Mouse (Mus musculus) MEL (cell line): ENCODE data around the gene Atpaf2. TPM values are rescaled to one million over a fixed set of nuclear protein-coding genes. Genes with fewer than 3 reads are reported as not detected.

Experiments
- DNase-seq: peaks from one replicate; pipeline ENCODE4 v3.0.0; 2011; ENCODE audit warnings: low read depth, low spot score
- H3K27ac ChIP-seq: 2 replicates; pipeline ENCODE4 v1.5.1; 2012; ENCODE audit warnings: low read depth, mild to moderate bottlenecking, control low read depth, low read length, moderate library complexity; ENCODE audit not compliant: control insufficient read depth
- H3K27me3 ChIP-seq, 2 experiments: fragments of 150-350 bp in 1 of 2; sonication (generic) in 1 of 2; 2 replicates each; pipeline ENCODE4 v1.6.1; 2012; ENCODE audit warnings: low read length in 2 of 2, mild to moderate bottlenecking in 2 of 2, improper control_type of control experiment in 1 of 2, moderate library complexity in 1 of 2; ENCODE audit not compliant: insufficient read depth in 2 of 2, control insufficient read depth in 1 of 2
- H3K36me3 ChIP-seq, 2 experiments: 2 replicates each; pipeline ENCODE4 v1.6.1; 2012 to 2014; ENCODE audit warnings: low read length in 2 of 2, improper control_type of control experiment in 1 of 2, inconsistent platforms in 1 of 2, mild to moderate bottlenecking in 1 of 2; ENCODE audit not compliant: insufficient read depth in 2 of 2, control insufficient read depth in 1 of 2
- H3K4me1 ChIP-seq, 2 experiments: fragments of 150-350 bp in 1 of 2; sonication (generic) in 1 of 2; 2 replicates each; pipeline ENCODE4 v1.6.1; 2012; ENCODE audit warnings: low read length in 2 of 2, improper control_type of control experiment in 1 of 2, mild to moderate bottlenecking in 1 of 2; ENCODE audit not compliant: insufficient read depth in 2 of 2, control insufficient read depth in 1 of 2
- H3K4me3 ChIP-seq, 2 experiments: fragments of 150-350 bp in 1 of 2; sonication (generic) in 1 of 2; 2 replicates each; pipeline ENCODE4 v1.5.1; 2012; ENCODE audit warnings: low read depth in 2 of 2, low read length in 2 of 2, mild to moderate bottlenecking in 2 of 2, moderate library complexity in 2 of 2, control low read depth in 1 of 2, improper control_type of control experiment in 1 of 2; ENCODE audit not compliant: control insufficient read depth in 1 of 2, insufficient read depth in 1 of 2
- H3K79me2 ChIP-seq: 2 replicates; pipeline ENCODE4 v1.6.1; 2012; ENCODE audit warnings: mild to moderate bottlenecking, low read length, moderate library complexity; ENCODE audit not compliant: control insufficient read depth, poor library complexity, insufficient read depth
- H3K9ac ChIP-seq: 2 replicates; pipeline ENCODE4 v1.6.1; 2012; ENCODE audit warnings: low read depth, mild to moderate bottlenecking, control low read depth, low read length, moderate library complexity; ENCODE audit not compliant: control insufficient read depth, poor library complexity, severe bottlenecking
- H3K9me3 ChIP-seq: fragments of 150-350 bp; sonication (generic); replicated peaks from 2 replicates; pipeline ENCODE4 v1.6.1; 2012; ENCODE audit warnings: mild to moderate bottlenecking, low read length, improper control_type of control experiment, moderate library complexity; ENCODE audit not compliant: insufficient read depth
- BHLHE40 ChIP-seq: IDR thresholded peaks from 2 replicates; pipeline ENCODE4 v1.6.1; 2012; ENCODE audit warnings: low read depth, mild to moderate bottlenecking, inconsistent platforms, low read length, improper control_type of control experiment, borderline replicate concordance
- CHD1 ChIP-seq: IDR thresholded peaks from 2 replicates; pipeline ENCODE4 v1.6.1; 2012; ENCODE audit warnings: low read depth, mild to moderate bottlenecking, inconsistent platforms, low read length, improper control_type of control experiment
- CTCF ChIP-seq, 3 experiments: IDR thresholded peaks in 2 of 3; conservative IDR thresholded peaks in 1 of 3; 2 replicates each; pipeline ENCODE4 v1.5.1; 2011 to 2012; ENCODE audit warnings: low read length in 3 of 3, low read depth in 2 of 3, mild to moderate bottlenecking in 2 of 3, improper control_type of control experiment in 1 of 3, inconsistent platforms in 1 of 3, mixed read lengths in 1 of 3, moderate library complexity in 1 of 3; ENCODE audit not compliant: control insufficient read depth in 1 of 3, insufficient read depth in 1 of 3, poor library complexity in 1 of 3, severe bottlenecking in 1 of 3
- ELF1 ChIP-seq: IDR thresholded peaks from 2 replicates; pipeline ENCODE4 v1.6.1; 2014; ENCODE audit warnings: low read depth, mild to moderate bottlenecking, inconsistent platforms, low read length, improper control_type of control experiment, moderate library complexity
- ETS1 ChIP-seq: IDR thresholded peaks from 2 replicates; pipeline ENCODE4 v1.6.1; 2012; ENCODE audit warnings: low read depth, mild to moderate bottlenecking, inconsistent platforms, low read length, improper control_type of control experiment, moderate library complexity
- GABPA ChIP-seq: IDR thresholded peaks from 2 replicates; pipeline ENCODE4 v1.6.1; 2012; ENCODE audit warnings: low read depth, mild to moderate bottlenecking, inconsistent platforms, low read length, improper control_type of control experiment, moderate library complexity
- GATA1 ChIP-seq: IDR thresholded peaks from 2 replicates; pipeline ENCODE4 v1.6.1; 2011; ENCODE audit warnings: low read depth, low read length, improper control_type of control experiment
- KAT2A ChIP-seq: conservative IDR thresholded peaks from 2 replicates; pipeline ENCODE4 v1.6.1; 2012; ENCODE audit warnings: low read depth, low read length, improper control_type of control experiment, inconsistent platforms
- MAFK ChIP-seq: IDR thresholded peaks from 2 replicates; pipeline ENCODE4 v1.6.1; 2011; ENCODE audit warnings: low read depth, mild to moderate bottlenecking, low read length, improper control_type of control experiment, borderline replicate concordance
- MAX ChIP-seq: IDR thresholded peaks from 2 replicates; pipeline ENCODE4 v1.6.1; 2011; ENCODE audit warnings: low read length, improper control_type of control experiment
- MAZ ChIP-seq: IDR thresholded peaks from 2 replicates; pipeline ENCODE4 v1.6.1; 2012; ENCODE audit warnings: low read depth, mild to moderate bottlenecking, inconsistent platforms, low read length, improper control_type of control experiment
- MYB ChIP-seq: IDR thresholded peaks from 2 replicates; pipeline ENCODE4 v1.6.1; 2011; ENCODE audit warnings: mild to moderate bottlenecking, low read depth, low read length, improper control_type of control experiment
- MYC ChIP-seq: IDR thresholded peaks from 2 replicates; pipeline ENCODE4 v1.6.1; 2011; ENCODE audit warnings: low read depth, mild to moderate bottlenecking, low read length, improper control_type of control experiment, moderate library complexity
- NRF1 ChIP-seq: IDR thresholded peaks from 2 replicates; pipeline ENCODE4 v1.6.1; 2014; ENCODE audit warnings: low read depth, mild to moderate bottlenecking, inconsistent platforms, low read length, improper control_type of control experiment, moderate library complexity; ENCODE audit not compliant: poor library complexity, insufficient read depth, severe bottlenecking
- POLR2A ChIP-seq, 2 experiments: IDR thresholded peaks; 2 replicates each; pipeline ENCODE4 v1.6.1; 2011 to 2012; ENCODE audit warnings: low read length in 2 of 2, mild to moderate bottlenecking in 2 of 2, control low read depth in 1 of 2, improper control_type of control experiment in 1 of 2, low read depth in 1 of 2, moderate library complexity in 1 of 2; ENCODE audit not compliant: control insufficient read depth in 1 of 2, insufficient read depth in 1 of 2, poor library complexity in 1 of 2
- RAD21 ChIP-seq: IDR thresholded peaks from 2 replicates; pipeline ENCODE4 v1.6.1; 2011; ENCODE audit warnings: mild to moderate bottlenecking, low read depth, low read length, improper control_type of control experiment
- SIN3A ChIP-seq: IDR thresholded peaks from 2 replicates; pipeline ENCODE4 v1.6.1; 2012; ENCODE audit warnings: low read length, improper control_type of control experiment, inconsistent platforms
- SMC3 ChIP-seq: IDR thresholded peaks from 2 replicates; pipeline ENCODE4 v1.6.1; 2011; ENCODE audit warnings: low read depth, low read length, improper control_type of control experiment
- UBTF ChIP-seq: IDR thresholded peaks from 2 replicates; pipeline ENCODE4 v1.6.1; 2012; ENCODE audit warnings: low read depth, mild to moderate bottlenecking, inconsistent platforms, low read length, improper control_type of control experiment, moderate library complexity, borderline replicate concordance; ENCODE audit not compliant: insufficient read depth
- USF1 ChIP-seq: IDR thresholded peaks from 2 replicates; pipeline ENCODE4 v1.6.1; 2014; ENCODE audit warnings: low read depth, mild to moderate bottlenecking, inconsistent platforms, low read length, improper control_type of control experiment, moderate library complexity
- USF2 ChIP-seq, 2 experiments: IDR thresholded peaks; 2 replicates each; pipeline ENCODE4 v1.6.1; 2011 to 2012; ENCODE audit warnings: improper control_type of control experiment in 2 of 2, low read length in 2 of 2, borderline replicate concordance in 1 of 2, inconsistent platforms in 1 of 2, low read depth in 1 of 2, mild to moderate bottlenecking in 1 of 2; ENCODE audit not compliant: insufficient read depth in 1 of 2
- ZC3H11A ChIP-seq: IDR thresholded peaks from 2 replicates; pipeline ENCODE4 v1.6.1; 2012; ENCODE audit warnings: low read depth, mild to moderate bottlenecking, inconsistent platforms, low read length, improper control_type of control experiment
- ZMIZ1 ChIP-seq: IDR thresholded peaks from 2 replicates; pipeline ENCODE4 v1.6.1; 2012; ENCODE audit warnings: low read depth, mild to moderate bottlenecking, inconsistent platforms, low read length, improper control_type of control experiment, moderate library complexity
- ZNF384 ChIP-seq: IDR thresholded peaks from 2 replicates; pipeline ENCODE4 v1.6.1; 2012; ENCODE audit warnings: low read depth, mild to moderate bottlenecking, inconsistent platforms, low read length, improper control_type of control experiment
- polyA plus RNA-seq, 2 experiments: library from polyadenylated mRNA; stranded (reverse) in 1 of 2; unstranded in 1 of 2; fragments of >175 nt in 1 of 2; fragments of >200 nt in 1 of 2; gene quantifications; 2 replicates each; pipeline versions ENCODE4 v1.2.1 to v1.2.4; 2012; ENCODE audit warnings: low replicate concordance in 2 of 2, low read depth in 1 of 2; ENCODE audit not compliant: insufficient read length in 2 of 2, insufficient read depth in 1 of 2, missing spikeins in 1 of 2
- total RNA-seq: library from RNA; depleted of rRNA; stranded (reverse); fragments of 300-350 nt; gene quantifications from 2 replicates; pipeline ENCODE4 v1.2.3, GENCODE M21; 2012

Gene Atpaf2
- total and polyA plus RNA-seq, 3 experiments: 82.6 to 102 TPM; not detected in 1

- no peaks in the 10 kb centered on the region for H3K36me3 ChIP-seq
- H3K27me3 ChIP-seq: no peaks in the 10 kb centered on the region
- no peak for DNase-seq
- no peaks in the 10 kb centered on the region for H3K4me1 ChIP-seq
- H3K27ac ChIP-seq: no peak overlapping the region
- no peak overlapping the region for H3K9ac ChIP-seq
- TF ChIP-seq MYB: no peak
- no peaks in the 10 kb centered on the region for H3K79me2 ChIP-seq
- no peak overlapping the region for H3K4me3 ChIP-seq
- H3K9me3 ChIP-seq: no peaks in the 10 kb centered on the region
Observed at GRCm38 (mm10) chr11:60384762-60385421, 33.4 kb downstream of the Atpaf2 start.

- no peak overlapping the region for H3K4me3 ChIP-seq
- no peak overlapping the region for H3K9ac ChIP-seq
- TF ChIP-seq BHLHE40 (no peak), POLR2A (IDR thresholded peaks at IDR 0.05; ENCODE audit: control insufficient read depth in 1 of 2, insufficient read depth in 1 of 2, low read depth in 1 of 2, low read length in 2 of 2, poor library complexity in 1 of 2) (no peak), SMC3 (peak; percentile 44), USF2 (IDR thresholded peaks at IDR 0.05; ENCODE audit: borderline replicate concordance in 1 of 2, insufficient read depth in 1 of 2, low read depth in 1 of 2, low read length in 2 of 2) (no peak), RAD21 (peak; percentile 52), CHD1 (no peak), KAT2A (no peak), CTCF (IDR thresholded peaks at IDR 0.05 in 2 of 3, conservative IDR thresholded peaks at IDR 0.05 in 1 of 3; ENCODE audit: control insufficient read depth in 1 of 3, insufficient read depth in 1 of 3, low read depth in 2 of 3, low read length in 3 of 3, poor library complexity in 1 of 3, severe bottlenecking in 1 of 3) (peak; percentile 9 to 59 (median 46); a peak in 4 of 6 replicates), GATA1 (no peak), NRF1 (no peak), ETS1 (no peak), GABPA (no peak), UBTF (no peak), MAZ (no peak), ELF1 (no peak), SIN3A (no peak), ZC3H11A (0 out of 2 replicates have a peak, but pooled peaks have one; percentile 25), ZMIZ1 (no peak), USF1 (no peak), MAX (no peak), MAFK (no peak), MYB (no peak), ZNF384 (no peak), MYC (no peak)
- H3K4me1 ChIP-seq: no peaks in the 10 kb centered on the region
- DNase-seq: peak; percentile 36
- no peaks in the 10 kb centered on the region for H3K36me3 ChIP-seq
- no peak overlapping the region for H3K27ac ChIP-seq
- H3K9me3 ChIP-seq: no peaks in the 10 kb centered on the region
- no peaks in the 10 kb centered on the region for H3K27me3 ChIP-seq
- H3K79me2 ChIP-seq: no peaks in the 10 kb centered on the region
Observed at GRCm38 (mm10) chr11:60383518-60383917, 34.7 kb downstream of the Atpaf2 start.
